Mouse (Mus musculus) cerebellum, postnatal 36 days (tissue): ENCODE results near the gene Slc6a16.

Experiments
- DNase-seq, 2 experiments: peaks; one replicate each; pipeline ENCODE4 v3.0.0; 2021 to 2022; ENCODE audit warnings: mixed read lengths in 2 of 2

The Slc6a16 gene

DNA sequence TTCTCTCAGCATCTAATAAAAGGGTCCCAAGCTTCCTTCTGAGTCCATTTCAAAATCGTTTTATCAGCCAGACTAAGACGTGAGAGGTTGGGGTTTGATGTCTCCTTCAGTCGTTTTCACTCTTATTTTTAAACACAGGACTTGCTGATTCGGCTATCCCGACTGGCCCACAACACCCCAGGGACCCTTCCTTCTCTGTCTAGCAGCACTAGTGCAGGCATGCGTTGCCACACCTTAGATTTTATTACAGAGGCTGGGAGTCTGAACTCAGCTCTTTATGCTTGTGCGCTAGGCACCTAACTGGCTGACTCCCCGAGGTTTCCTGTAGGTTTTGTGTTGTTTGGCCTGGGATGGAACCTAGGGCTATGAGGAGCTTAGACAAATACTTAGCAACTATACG is 72.6 kb downstream of the Slc6a16 start:
- no peak for DNase-seq

DNA sequence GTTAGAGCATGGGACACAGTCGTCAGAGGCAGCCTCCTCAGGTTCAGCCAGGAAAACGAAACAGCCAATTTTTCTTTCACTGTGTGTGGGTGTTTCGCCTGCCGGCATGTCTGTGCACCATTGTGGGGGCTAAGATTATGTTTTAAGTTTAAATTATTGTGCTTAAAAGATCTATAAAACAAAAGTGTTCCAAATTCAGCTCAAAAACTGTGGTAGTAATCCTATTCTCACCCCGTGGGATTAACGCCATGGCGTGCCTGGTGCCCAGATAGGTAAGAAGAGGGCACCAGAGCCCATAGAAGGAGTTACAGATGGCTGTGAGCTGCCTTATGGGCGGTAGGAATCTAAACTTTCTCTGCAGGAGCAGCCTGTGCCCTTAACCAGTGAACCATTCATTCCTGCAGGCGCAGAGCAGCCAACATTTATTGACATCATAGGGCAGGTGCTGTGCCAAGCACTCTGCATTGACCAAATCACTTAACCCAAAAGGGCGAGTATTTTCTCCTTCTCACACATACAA is 74.4 kb downstream of the Slc6a16 start:
- DNase-seq: no peak

DNA sequence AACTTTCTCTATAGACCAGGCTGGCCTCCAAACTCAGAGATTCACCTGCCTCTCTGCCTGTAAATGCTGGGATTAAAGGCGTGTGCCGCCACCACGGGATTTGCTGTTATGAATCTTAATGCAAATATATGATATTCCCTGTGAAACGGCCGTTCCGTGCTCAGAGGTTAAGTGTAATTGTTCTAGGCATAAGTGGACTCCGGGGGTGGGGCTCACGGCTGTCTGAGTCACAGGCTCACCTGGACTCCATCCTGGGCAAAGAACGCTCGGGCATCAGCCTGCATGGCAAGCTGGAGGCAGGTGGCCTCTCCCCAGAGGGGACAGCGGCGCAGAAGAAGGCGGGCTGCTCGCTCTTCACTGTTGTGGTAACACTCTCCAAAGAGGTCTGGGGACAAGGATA is 75.7 kb downstream of the Slc6a16 start:
- no peak for DNase-seq

DNA sequence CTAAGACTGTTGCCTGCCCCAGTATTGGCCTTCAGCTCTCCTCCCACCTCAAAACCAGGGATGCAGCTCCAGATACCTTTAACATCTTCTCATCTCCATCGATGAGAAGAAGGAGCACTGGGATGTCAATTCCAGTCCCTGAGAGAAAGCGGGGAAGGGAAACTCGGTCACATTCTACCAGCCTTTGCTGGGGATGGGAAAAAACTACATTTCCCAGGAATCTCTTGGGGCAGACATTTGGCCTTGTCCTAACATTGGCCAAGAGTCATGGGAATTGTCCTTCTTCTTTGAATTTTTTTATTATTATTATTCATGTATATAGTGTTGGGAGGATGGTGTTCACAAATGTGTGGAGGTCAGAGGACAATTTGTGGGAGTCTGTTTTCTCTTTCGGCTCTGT is 81.4 kb downstream of the Slc6a16 start:
- no peak for DNase-seq
